21 mouse cellular contexts compared by ENCODE assay signal in genomic region chr2:59791596-59791995, GRCm38 (mm10).
DNase-seq lines count a peak whose midpoint lies in the region; ATAC-seq lines count a peak whose summit lies in the region.
"Had no signal": no experiment of that assay in that cellular context is flagged by ENCODE, and none has a peak within 500 bp of the region (broad histone marks: within the 10 kb centered on the region; RNA-seq: fewer than 3 reads in every experiment).

No protein-coding gene starts in this region.

- peak; percentile 28; the same call in 1 of the 2 replicates for ATAC-seq in frontal cortex, adult (ENCODE audit: low TSS enrichment)
- ATAC-seq: forebrain, embryonic 14.5 days; forebrain, postnatal 0 days; hindbrain, embryonic 16.5 days; Patski had no signal

- no peak for DNase-seq in frontal cortex, adult 2 months (ENCODE audit: extremely low spot score in 1 of 2, low spot score in 1 of 2)
- peak; percentile 46 to 76 for DNase-seq in layer of hippocampus, adult 18-20 months (ENCODE audit: low spot score in 2 of 2)
- DNase-seq in layer of hippocampus, adult 9-10 months (ENCODE audit: low spot score): no peak
- DNase-seq in brain, adult 2 months (ENCODE audit: low read depth, low spot score): peak; percentile 50
- peak; percentile 39 to 41 for DNase-seq in layer of hippocampus, postnatal 36 days
- DNase-seq in kidney, adult 8-10 months: no peak
- DNase-seq: adrenal gland, postnatal 10 days; adrenal gland, postnatal 36 days; B cell, adult 2 months; cerebellum, adult 11-12 months; cerebellum, adult 9-10 months; cerebellum, postnatal 25 days; forebrain, postnatal 0 days; gastrocnemius, postnatal 25 days; heart, adult 18-20 months; heart, postnatal 10 days; heart, postnatal 36 days had no signal

Comparison
In these comparisons a context has a peak if more than half of its experiments do, and no peak if none do; other contexts are left out.
1. DNase-seq: peak in layer of hippocampus, adult 18-20 months (2 of 2), brain, adult 2 months (single experiment) and layer of hippocampus, postnatal 36 days (2 of 2); none in frontal cortex, adult 2 months (0 of 2), layer of hippocampus, adult 9-10 months (single experiment) and kidney, adult 8-10 months (0 of 2).